Mouse (Mus musculus): ENCODE measurements around the gene Actr5.

DNA sequence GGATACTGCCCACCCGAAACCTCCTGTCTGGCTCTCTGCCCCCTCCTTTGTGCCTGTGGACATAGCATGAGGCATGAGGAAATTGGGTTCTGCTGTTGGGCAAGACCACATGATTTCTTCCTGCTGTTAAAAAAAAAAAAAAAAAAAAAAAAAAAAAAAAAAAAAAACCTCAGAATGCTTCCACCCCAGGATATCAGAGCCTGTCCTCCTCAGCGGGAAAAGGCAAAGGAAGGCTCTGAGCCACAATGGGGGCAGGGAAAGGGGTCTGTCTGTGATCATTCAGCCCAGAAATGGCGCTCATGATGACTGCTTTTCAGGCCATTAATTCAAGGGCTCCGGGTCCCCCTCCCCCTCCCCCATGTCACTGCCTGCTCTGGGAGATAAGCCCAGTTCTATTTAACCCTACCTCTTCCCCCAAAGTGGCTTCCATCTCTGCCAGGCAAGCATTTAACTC is 18.1 kb upstream of the Actr5 start:
- TF ChIP-seq POLR2A (IDR thresholded peaks at IDR 0.05; ENCODE audit: borderline replicate concordance, extremely low read depth, insufficient read depth, insufficient read length, poor library complexity, severe bottlenecking) (no peak), CTCF (IDR thresholded peaks at IDR 0.05; ENCODE audit: borderline replicate concordance, extremely low read depth, insufficient read depth, insufficient read length) (no peak)
